Mouse (Mus musculus) layer of hippocampus, postnatal 14 days (tissue): Measurements from ENCODE around the gene Max. TPM values are rescaled to one million over a fixed set of nuclear protein-coding genes. Genes with fewer than 3 reads are reported as not detected.

ENCODE experiments used
- DNase-seq, 2 experiments: peaks; one replicate each; pipeline ENCODE4 v3.0.0; 2021 to 2022; ENCODE audit warnings: low spot score in 2 of 2, mixed read lengths in 1 of 2
- total RNA-seq, 2 experiments: library from RNA; stranded (reverse); gene quantifications; 2 replicates each; pipeline ENCODE4 v1.2.3; 2021

Max gene
- total RNA-seq, 2 experiments from 2014 or later, result 67.4 to 75.9 TPM

GRCm38 (mm10) chr12:76889404-76890184 lies 72.4 kb downstream of the Max start:
- DNase-seq, result no peak

- no peak for DNase-seq
These were observed 74.1 kb downstream of the Max start for GRCm38 (mm10) chr12:76887941-76888340.

Other genes starting within 250 kb of the Max start
- 10 to 100 TPM; 40.5 to 41.4 TPM for gene Churc1, start 196.7 kb downstream of the Max start, total RNA-seq
- gene Fntb, start 196.6 kb downstream of the Max start, total RNA-seq, result 10 to 100 TPM; 23.9 to 26.8 TPM
- gene Gpx2, start 166.6 kb downstream of the Max start, total RNA-seq, result under 1 TPM; 0.39 to 0.45 TPM
- gene Rab15, start 139.3 kb downstream of the Max start, total RNA-seq, result 100 to 1,000 TPM; 172 to 176 TPM